Mouse (Mus musculus): Measurements from ENCODE around the gene Fam114a1. TPM values are rescaled to one million over a fixed set of nuclear protein-coding genes. Genes with fewer than 3 reads are reported as not detected.

Gene Fam114a1
- total and polyA plus RNA-seq, 3 experiments = 10.7 to 16.7 (median 13.3) TPM

- WGBS = 70% methylated on average over 3 of the region's 3 CpGs
- no peak overlapping the region for H3K27ac ChIP-seq
- no peaks in the 10 kb centered on the region for H3K27me3 ChIP-seq (ENCODE audit: control insufficient read depth, insufficient read depth, low read length)
- intact Hi-C loops (cut with DNase I) = no loop called here
- H3K9ac ChIP-seq (ENCODE audit: low read depth, low read length) = no peak overlapping the region
- H3K79me2 ChIP-seq (replicated peaks; ENCODE audit: control insufficient read depth, insufficient read depth, low read length) = no peaks in the 10 kb centered on the region
- DNase-seq = no peak
- no peak overlapping the region for H3K4me3 ChIP-seq
- no peaks in the 10 kb centered on the region for H3K4me1 ChIP-seq (ENCODE audit: control insufficient read depth, insufficient read depth, low read length)
- H3K36me3 ChIP-seq (ENCODE audit: control insufficient read depth, insufficient read depth, low read length) = no peaks in the 10 kb centered on the region
- TF ChIP-seq CTCF (IDR thresholded peaks at IDR 0.05) (no peak), POLR2A (IDR thresholded peaks at IDR 0.05; ENCODE audit: insufficient read depth, low read depth, low read length) (no peak), EP300 (IDR thresholded peaks at IDR 0.05; ENCODE audit: insufficient read depth, low read depth, low read length) (no peak)
These were observed 119.8 kb downstream of the Fam114a1 start for GRCm38 (mm10) chr5:65089707-65090106.

GRCm38 (mm10) chr5:65091184-65091858 lies 121.5 kb downstream of the Fam114a1 start:
- no peaks in the 10 kb centered on the region for H3K27me3 ChIP-seq (ENCODE audit: control insufficient read depth, insufficient read depth, low read length)
- H3K4me1 ChIP-seq (ENCODE audit: control insufficient read depth, insufficient read depth, low read length) = no peaks in the 10 kb centered on the region
- DNase-seq = no peak
- H3K36me3 ChIP-seq (ENCODE audit: control insufficient read depth, insufficient read depth, low read length) = no peaks in the 10 kb centered on the region
- H3K4me3 ChIP-seq = no peak overlapping the region
- no peak overlapping the region for H3K9ac ChIP-seq (ENCODE audit: low read depth, low read length)
- no peak for TF ChIP-seq CTCF (IDR thresholded peaks at IDR 0.05)
- no peak for TF ChIP-seq POLR2A (IDR thresholded peaks at IDR 0.05; ENCODE audit: insufficient read depth, low read depth, low read length)
- TF ChIP-seq EP300 (IDR thresholded peaks at IDR 0.05; ENCODE audit: insufficient read depth, low read depth, low read length) = no peak
- H3K27ac ChIP-seq = no peak overlapping the region
- no peaks in the 10 kb centered on the region for H3K79me2 ChIP-seq (replicated peaks; ENCODE audit: control insufficient read depth, insufficient read depth, low read length)
- intact Hi-C loops (cut with DNase I) = no loop called here
- 55% methylated on average over 11 of the region's 11 CpGs for WGBS

Small RNA genes within 50 kb of the gene (microRNA-seq; reads per million reads assigned to microRNA genes)
- 227 to 421 reads per million in 2 experiments for gene Mir574

Other genes starting within 250 kb of the Fam114a1 start
- 10 to 100 TPM; 41.4 to 46.6 TPM for gene Klf3, start 166.7 kb upstream of the Fam114a1 start, total RNA-seq (2021)
- gene Klf3, start 166.7 kb upstream of the Fam114a1 start, polyA plus RNA-seq (2012; rRNA removed) = 34.3 and 41.8 TPM in 2 replicates
- under 1 TPM; 0.32 to 0.63 TPM for gene Tlr1, start 36.5 kb upstream of the Fam114a1 start, total RNA-seq (2021)
- gene Tlr1, start 36.5 kb upstream of the Fam114a1 start, polyA plus RNA-seq (2012; rRNA removed) = 1.00 and 1.0 TPM in 2 replicates
- gene Tlr6, start 10.0 kb upstream of the Fam114a1 start, total RNA-seq (2021) = under 1 TPM; 0.52 to 0.96 TPM
- 0.21 and 0.64 TPM in 2 replicates for gene Tlr6, start 10.0 kb upstream of the Fam114a1 start, polyA plus RNA-seq (2012; rRNA removed)
- under 1 TPM in 1 of 2 experiments, not detected in 1; 0.27 TPM for gene Tmem156, start 122.1 kb downstream of the Fam114a1 start, total RNA-seq (2021)
- not detected in 2 replicates for gene Tmem156, start 122.1 kb downstream of the Fam114a1 start, polyA plus RNA-seq (2012; rRNA removed)
- gene Klhl5, start 137.5 kb downstream of the Fam114a1 start, total RNA-seq (2021) = 10 to 100 TPM; 12.9 to 15.3 TPM
- 10.8 and 18.8 TPM in 2 replicates for gene Klhl5, start 137.5 kb downstream of the Fam114a1 start, polyA plus RNA-seq (2012; rRNA removed)
- 1 to 10 TPM; 1.2 to 1.9 TPM for gene Wdr19, start 229.6 kb downstream of the Fam114a1 start, total RNA-seq (2021)
- 1.4 and 1.7 TPM in 2 replicates for gene Wdr19, start 229.6 kb downstream of the Fam114a1 start, polyA plus RNA-seq (2012; rRNA removed)

All from heart, adult 2 months (tissue).